Mouse (Mus musculus): ENCODE measurements around the gene Vmn1r55. TPM values are rescaled to one million over a fixed set of nuclear protein-coding genes. Genes with fewer than 3 reads are reported as not detected.
"Not testable (repeated sequence)": the region's sequence is repeated elsewhere in the genome, so short reads cannot be mapped to it uniquely, and the experiment has no call there.

Gene Vmn1r55
- polyA plus RNA-seq, 1 experiment, result not detected

DNA sequence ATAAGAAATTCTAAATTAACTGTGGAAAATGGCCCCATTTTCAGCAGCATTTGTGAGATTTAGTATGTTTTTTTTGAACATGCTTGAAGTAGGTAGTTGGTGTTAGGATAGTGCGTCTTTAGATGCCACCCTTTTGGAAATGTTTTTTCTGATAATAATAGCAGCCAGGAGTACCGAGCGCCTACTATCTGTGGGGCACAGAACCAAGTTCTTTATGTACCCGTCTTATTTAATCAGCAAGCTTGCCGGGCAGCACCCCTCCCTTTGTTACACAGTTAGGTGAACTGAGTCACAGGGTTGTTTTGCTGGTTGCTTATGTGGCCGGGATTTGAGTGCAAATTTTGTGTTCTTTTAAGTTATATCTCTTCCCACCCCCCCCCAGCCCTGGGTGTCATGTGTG is 68.2 kb downstream of the Vmn1r55 start:
- Histone ChIP-seq H3K4me3 (ENCODE audit: low read depth, low read length) (peak overlapping the region; percentile 54), H3K27ac (ENCODE audit: insufficient read depth, low read depth, low read length) (peak overlapping the region; percentile 88), H3K4me1 (ENCODE audit: control insufficient read depth, insufficient read depth, insufficient read length, low read length) (peaks cover 26% of the 10 kb centered on the region), H3K27me3 (ENCODE audit: control insufficient read depth, insufficient read depth, low read length) (no peaks in the 10 kb centered on the region), H3K36me3 (ENCODE audit: control insufficient read depth, insufficient read depth, low read length) (peaks cover 42% of the 10 kb centered on the region)
- TF ChIP-seq POLR2A (IDR thresholded peaks at IDR 0.05; ENCODE audit: low read depth, low read length), result no peak
- TF ChIP-seq CTCF (IDR thresholded peaks at IDR 0.05; ENCODE audit: extremely low read depth, insufficient read length, insufficient replicate concordance, low read depth, low read length), result no peak
- 17% methylated on average over 6 of the region's 6 CpGs for WGBS

DNA sequence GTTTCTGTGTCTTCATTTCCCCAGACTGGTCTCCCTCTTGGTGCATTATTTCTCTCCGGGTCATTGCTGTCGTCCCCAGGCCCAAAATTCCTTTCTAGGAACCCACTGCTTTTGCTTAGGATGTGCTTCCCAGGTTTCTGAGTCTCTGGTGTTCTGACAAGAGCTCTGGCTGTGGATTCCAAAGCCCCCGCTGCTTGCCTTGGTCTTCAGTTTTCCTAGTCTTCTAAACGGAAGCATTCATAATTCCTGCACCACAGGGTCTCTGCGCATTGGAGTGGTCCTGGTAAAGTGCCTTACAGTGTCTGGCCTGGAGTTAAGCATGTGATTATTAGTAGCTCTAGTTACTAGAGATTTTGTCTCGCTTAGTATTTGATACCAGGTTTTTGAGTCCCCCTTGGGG is 68.7 kb downstream of the Vmn1r55 start:
- Histone ChIP-seq H3K4me1 (ENCODE audit: control insufficient read depth, insufficient read depth, insufficient read length, low read length) (peaks cover 24% of the 10 kb centered on the region), H3K27me3 (ENCODE audit: control insufficient read depth, insufficient read depth, low read length) (no peaks in the 10 kb centered on the region), H3K36me3 (ENCODE audit: control insufficient read depth, insufficient read depth, low read length) (peaks cover 42% of the 10 kb centered on the region), H3K27ac (ENCODE audit: insufficient read depth, low read depth, low read length) (peak overlapping the region; percentile 87), H3K4me3 (ENCODE audit: low read depth, low read length) (peak overlapping the region; percentile 91)
- no peak for TF ChIP-seq POLR2A (IDR thresholded peaks at IDR 0.05; ENCODE audit: low read depth, low read length)
- no peak for TF ChIP-seq CTCF (IDR thresholded peaks at IDR 0.05; ENCODE audit: extremely low read depth, insufficient read length, insufficient replicate concordance, low read depth, low read length)
- 2% methylated on average over 6 of the region's 6 CpGs for WGBS

DNA sequence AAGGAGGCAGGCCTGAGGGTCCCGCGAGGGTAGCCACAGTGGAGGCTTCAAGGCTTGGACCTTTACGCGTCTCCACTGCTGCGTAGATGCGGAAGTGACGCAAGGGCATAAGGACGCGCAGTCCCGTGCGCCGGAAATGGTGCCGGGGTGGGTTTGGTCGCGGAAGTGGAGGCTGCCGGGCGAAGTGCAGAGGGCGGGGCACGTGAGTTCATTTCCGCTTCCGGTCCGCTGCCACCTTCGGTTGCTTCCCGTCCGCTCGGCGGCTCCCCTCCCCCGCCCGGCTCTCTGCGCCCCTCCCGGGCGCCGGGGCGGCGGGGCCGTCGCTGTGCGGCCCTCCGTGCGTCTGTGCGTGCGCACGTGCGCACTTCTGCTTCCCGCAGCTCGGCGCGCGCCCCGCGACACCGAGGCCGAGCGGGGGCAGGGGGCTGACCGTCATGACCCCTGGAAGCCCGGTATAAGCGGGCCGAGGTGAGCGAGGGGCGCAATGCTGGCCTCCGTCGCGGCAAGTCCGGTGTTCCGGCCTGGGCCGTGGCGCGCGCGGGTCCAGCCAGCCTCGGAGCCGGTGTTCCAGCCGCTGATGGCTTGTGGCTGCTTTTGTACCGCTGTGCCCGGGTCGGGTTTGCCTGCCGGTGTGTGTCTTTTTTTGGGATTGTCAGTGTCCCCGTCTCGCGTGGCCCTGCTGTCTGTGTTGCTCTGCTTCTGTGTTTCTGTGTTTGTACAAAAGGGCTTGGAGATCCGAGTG is 69.3 kb downstream of the Vmn1r55 start, which contains the start of gene Epn1:
TSS of gene Epn1 (plus strand) at position 226 of the 742 bp plus-strand sequence.
- WGBS, result under 1% methylated on average over 81 of the region's 81 CpGs
- 0 out of 2 replicates have a peak, but pooled peaks have one; percentile 10 for TF ChIP-seq POLR2A (IDR thresholded peaks at IDR 0.05; ENCODE audit: low read depth, low read length)
- no peak for TF ChIP-seq CTCF (IDR thresholded peaks at IDR 0.05; ENCODE audit: extremely low read depth, insufficient read length, insufficient replicate concordance, low read depth, low read length)
- Histone ChIP-seq H3K4me1 (ENCODE audit: control insufficient read depth, insufficient read depth, insufficient read length, low read length) (peaks cover 20% of the 10 kb centered on the region), H3K27me3 (ENCODE audit: control insufficient read depth, insufficient read depth, low read length) (no peaks in the 10 kb centered on the region), H3K27ac (ENCODE audit: insufficient read depth, low read depth, low read length) (peak within 1 kb of the TSS; percentile 87), H3K36me3 (ENCODE audit: control insufficient read depth, insufficient read depth, low read length) (peaks cover 40% of the 10 kb centered on the region), H3K4me3 (ENCODE audit: low read depth, low read length) (peak within 1 kb of the TSS; percentile 91)

DNA sequence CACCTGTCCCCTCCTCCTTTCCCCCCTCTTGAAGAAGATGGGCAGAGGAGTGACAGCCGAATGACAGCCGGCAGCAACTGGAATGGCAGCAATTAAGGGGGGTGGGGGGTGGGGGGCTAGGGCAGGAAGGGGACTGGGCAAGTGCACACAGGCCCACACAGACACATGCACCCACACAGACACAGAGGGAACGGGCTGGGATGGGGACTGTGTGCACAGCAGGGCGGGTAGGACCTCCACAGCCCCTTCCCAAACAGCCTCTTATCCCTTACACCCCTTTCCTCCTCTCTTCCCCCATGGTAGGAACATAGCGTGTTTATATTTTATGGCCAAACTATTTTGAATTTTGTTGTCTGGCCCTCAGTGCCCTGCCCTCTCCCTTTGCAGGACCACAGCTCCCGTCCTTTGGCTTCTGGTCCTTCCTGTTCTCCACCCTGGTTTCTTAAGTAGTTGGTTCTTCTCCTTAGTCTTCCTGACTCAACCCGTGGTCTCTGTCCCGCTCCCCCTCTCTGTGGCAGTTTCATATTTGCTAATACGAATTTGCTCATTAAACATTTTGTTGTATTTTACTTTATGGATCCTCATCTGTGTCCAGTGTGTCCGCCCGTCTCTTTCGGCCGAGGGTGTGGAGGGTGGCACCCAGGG is 70.0 kb downstream of the Vmn1r55 start:
- 41% methylated on average over 10 of the region's 13 CpGs for WGBS
- H3K27me3 ChIP-seq (ENCODE audit: control insufficient read depth, insufficient read depth, low read length), result not testable (repeated sequence)
- H3K27ac ChIP-seq (ENCODE audit: insufficient read depth, low read depth, low read length), result peak overlapping the region; percentile 77
- H3K36me3 ChIP-seq (ENCODE audit: control insufficient read depth, insufficient read depth, low read length), result peaks cover 40% of the 10 kb centered on the region
- H3K4me3 ChIP-seq (ENCODE audit: low read depth, low read length), result peak overlapping the region; percentile 91
- H3K4me1 ChIP-seq (ENCODE audit: control insufficient read depth, insufficient read depth, insufficient read length, low read length), result peaks cover 14% of the 10 kb centered on the region

Other genes with a start within 250 kb of the Vmn1r55 start
- not detected in 2 replicates for gene Gm36210, start 243.2 kb downstream of the Vmn1r55 start, polyA plus RNA-seq (2012; rRNA removed)
- 15.7 and 41.4 TPM in 2 replicates for gene Zfp628, start 234.5 kb downstream of the Vmn1r55 start, polyA plus RNA-seq (2012; rRNA removed)
- 4.3 and 6.2 TPM in 2 replicates for gene Nat14, start 227.6 kb downstream of the Vmn1r55 start, polyA plus RNA-seq (2012; rRNA removed)
- gene Ssc5d, start 223.9 kb downstream of the Vmn1r55 start, polyA plus RNA-seq (2012; rRNA removed), result 3.3 and 4.5 TPM in 2 replicates
- gene Sbk2, start 185.3 kb downstream of the Vmn1r55 start, polyA plus RNA-seq (2012; rRNA removed), result 0.06 and 0.11 TPM in 2 replicates
- gene Sbk3, start 178.5 kb downstream of the Vmn1r55 start, polyA plus RNA-seq (2012; rRNA removed), result not detected in 2 replicates
- 24.7 and 52.4 TPM in 2 replicates for gene Zfp579, start 153.5 kb downstream of the Vmn1r55 start, polyA plus RNA-seq (2012; rRNA removed)
- gene Zfp524, start 135.3 kb downstream of the Vmn1r55 start, polyA plus RNA-seq (2012; rRNA removed), result 25.2 and 51.0 TPM in 2 replicates
- 14.5 and 31.4 TPM in 2 replicates for gene Fiz1, start 135.0 kb downstream of the Vmn1r55 start, polyA plus RNA-seq (2012; rRNA removed)
- gene Gm44973, start 134.2 kb downstream of the Vmn1r55 start, polyA plus RNA-seq (2012; rRNA removed), result 0.35 TPM in 1 of 2 replicates, not detected in the other
- gene Zfp865, start 129.3 kb downstream of the Vmn1r55 start, polyA plus RNA-seq (2012; rRNA removed), result 20.0 and 37.3 TPM in 2 replicates
- gene Ccdc106, start 129.1 kb downstream of the Vmn1r55 start, polyA plus RNA-seq (2012; rRNA removed), result 0.76 and 0.81 TPM in 2 replicates
- gene 4632433K11Rik, start 115.6 kb downstream of the Vmn1r55 start, polyA plus RNA-seq (2012; rRNA removed), result not detected in 2 replicates
- gene Zfp784, start 111.2 kb downstream of the Vmn1r55 start, polyA plus RNA-seq (2012; rRNA removed), result 3.2 and 7.7 TPM in 2 replicates
- gene Zfp580, start 98.1 kb downstream of the Vmn1r55 start, polyA plus RNA-seq (2012; rRNA removed), result 12.2 and 17.6 TPM in 2 replicates
- 76.6 and 150 TPM in 2 replicates for gene U2af2, start 87.5 kb downstream of the Vmn1r55 start, polyA plus RNA-seq (2012; rRNA removed)
- 240 and 483 TPM in 2 replicates for gene Epn1, start 69.4 kb downstream of the Vmn1r55 start, polyA plus RNA-seq (2012; rRNA removed)
- gene Rfpl4, start 32.7 kb downstream of the Vmn1r55 start, polyA plus RNA-seq (2012; rRNA removed), result not detected in 2 replicates
- 0.09 and 0.43 TPM in 2 replicates for gene Rasl2-9, start 23.7 kb downstream of the Vmn1r55 start, polyA plus RNA-seq (2012; rRNA removed)
- gene Vmn1r56, start 47.1 kb upstream of the Vmn1r55 start, polyA plus RNA-seq (2012; rRNA removed), result not detected in 2 replicates
- gene Vmn1r57, start 68.8 kb upstream of the Vmn1r55 start, polyA plus RNA-seq (2012; rRNA removed), result not detected in 2 replicates
- gene Gm5065, start 200.9 kb upstream of the Vmn1r55 start, polyA plus RNA-seq (2012; rRNA removed), result not detected in 2 replicates
- gene Nlrp2, start 201.4 kb upstream of the Vmn1r55 start, polyA plus RNA-seq (2012; rRNA removed), result not detected in 2 replicates

Measured in small intestine, adult 2 months (tissue).